Mouse (Mus musculus) gastrocnemius, adult 18-20 months (tissue): ENCODE measurements around the gene Dupd1. TPM values are rescaled to one million over a fixed set of nuclear protein-coding genes. Genes with fewer than 3 reads are reported as not detected.

Source experiments
- DNase-seq: peaks from one replicate; pipeline ENCODE4 v3.0.0; 2021; ENCODE audit warnings: low spot score
- long read RNA-seq, 2 experiments: library from polyadenylated mRNA; stranded (forward); transcript quantifications; one replicate each; pipeline ENCODE4 v2.0.0; 2021
- total RNA-seq, 2 experiments: library from RNA; stranded (reverse); gene quantifications; 2 replicates each; pipeline ENCODE4 v1.2.3; 2021

The Dupd1 gene
- 10 to 100 TPM; 33.4 to 36.0 TPM for total RNA-seq
- long read RNA-seq, experiment 1, transcript Dupd1-201 (4 exons, 1,138 nt): major isoform, 82 of 93 reads
- long read RNA-seq, experiment 1, partial matches to known transcripts: 4 of 93 reads
- long read RNA-seq, experiment 1, other reads (novel, unspliced or antisense): 7 of 93 reads
- long read RNA-seq, experiment 2, transcript Dupd1-201 (4 exons, 1,138 nt): major isoform, 17 of 20 reads
- long read RNA-seq, experiment 2, partial matches to known transcripts: 3 of 20 reads
- long read RNA-seq, experiment 2, other reads (novel, unspliced or antisense): 0 of 20 reads

- DNase-seq: peak; percentile 75
These were observed at the start of gene Dupd1 for GRCm38 (mm10) chr14:21714486-21714885. Gene Dupd1 (minus strand): TSS chr14:21714576.

DNA sequence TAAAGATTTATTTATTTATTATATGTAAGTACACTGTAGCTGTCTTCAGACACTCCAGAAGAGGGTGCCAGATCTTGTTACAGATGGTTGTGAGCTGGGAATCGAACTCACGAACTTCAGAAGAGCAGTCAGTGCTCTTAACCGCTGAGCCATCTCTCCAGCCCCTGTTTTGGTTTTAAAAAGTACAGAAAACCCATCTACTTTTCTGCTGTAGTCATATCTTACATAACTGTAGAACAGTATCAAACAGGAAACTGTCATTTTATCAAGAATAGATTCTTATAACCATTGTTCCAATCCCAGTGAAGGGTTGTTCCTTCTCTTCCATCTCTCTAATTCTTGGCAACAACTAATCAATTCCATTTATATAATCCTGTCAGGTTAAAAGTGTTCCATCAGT lies 49.4 kb upstream of the Dupd1 start:
- DNase-seq: no peak

GRCm38 (mm10) chr14:21761560-21761959 lies 47.2 kb upstream of the Dupd1 start:
- no peak for DNase-seq

- DNase-seq: no peak
These were observed 39.0 kb upstream of the Dupd1 start for GRCm38 (mm10) chr14:21753367-21753766.

DNA sequence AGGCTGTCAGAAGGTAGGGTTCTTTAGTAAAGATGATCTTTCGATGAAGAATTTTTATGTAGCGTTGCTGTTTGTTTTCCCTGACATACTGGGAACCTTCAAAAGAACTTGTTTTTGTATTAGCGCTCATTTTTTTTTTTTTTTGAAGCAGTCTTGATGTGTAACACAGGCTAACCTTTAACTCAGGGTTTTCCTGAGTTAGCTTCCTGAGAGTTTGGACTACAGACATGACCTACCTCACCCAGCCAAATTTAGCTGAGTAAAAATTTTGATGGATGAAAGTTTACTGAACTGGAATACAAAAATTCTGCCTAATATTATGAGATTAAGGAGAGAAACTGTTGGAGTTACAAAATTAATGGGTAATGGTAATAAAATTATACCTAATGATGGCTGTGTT lies 38.0 kb upstream of the Dupd1 start:
- DNase-seq: no peak

GRCm38 (mm10) chr14:21750881-21751542 lies 36.6 kb upstream of the Dupd1 start, which contains the start of gene Dusp13:
Gene Dusp13 (minus strand): TSS chr14:21751181.
- peak; percentile 70 for DNase-seq

- DNase-seq: peak; percentile 83
These were observed 35.9 kb upstream of the Dupd1 start, which contains the start of gene Samd8 for GRCm38 (mm10) chr14:21750008-21750880. Gene Samd8 (plus strand): TSS chr14:21750531.

DNA sequence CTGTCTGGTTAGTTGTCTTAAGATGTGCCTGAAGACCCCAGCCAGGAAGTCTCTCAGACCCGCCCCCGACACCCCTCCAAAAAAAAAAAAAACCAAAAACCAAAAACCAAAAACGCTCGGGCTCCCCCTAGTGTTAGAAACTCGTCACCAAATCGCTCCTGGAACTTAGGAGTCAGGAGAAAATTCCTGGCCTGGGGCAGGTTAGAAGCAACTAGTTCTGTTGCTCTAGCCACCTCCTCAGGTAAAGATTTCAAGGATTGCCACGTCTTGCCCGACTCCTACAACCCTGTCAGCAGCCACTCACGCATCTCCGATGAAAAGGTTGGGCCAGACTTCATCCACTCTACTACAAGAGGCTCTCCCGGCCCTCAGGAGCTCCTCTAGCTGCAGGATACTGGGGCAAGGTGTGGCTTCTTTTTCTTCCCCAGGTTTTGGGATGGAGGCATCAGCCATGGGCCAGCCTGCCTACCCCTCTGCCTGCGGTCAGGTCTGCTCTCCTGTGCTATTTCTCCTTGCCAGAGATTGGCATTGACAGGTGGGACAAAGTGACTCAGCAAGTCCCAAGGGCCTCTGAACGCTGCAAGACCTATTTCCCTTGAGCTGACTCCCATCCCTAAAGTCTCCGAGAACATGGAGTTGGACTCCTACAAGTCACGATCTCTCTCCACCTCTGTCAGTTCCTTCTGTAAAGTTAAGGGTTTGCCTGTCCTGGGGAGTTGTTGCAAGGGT lies 33.9 kb upstream of the Dupd1 start:
- DNase-seq: peak; percentile 72

DNA sequence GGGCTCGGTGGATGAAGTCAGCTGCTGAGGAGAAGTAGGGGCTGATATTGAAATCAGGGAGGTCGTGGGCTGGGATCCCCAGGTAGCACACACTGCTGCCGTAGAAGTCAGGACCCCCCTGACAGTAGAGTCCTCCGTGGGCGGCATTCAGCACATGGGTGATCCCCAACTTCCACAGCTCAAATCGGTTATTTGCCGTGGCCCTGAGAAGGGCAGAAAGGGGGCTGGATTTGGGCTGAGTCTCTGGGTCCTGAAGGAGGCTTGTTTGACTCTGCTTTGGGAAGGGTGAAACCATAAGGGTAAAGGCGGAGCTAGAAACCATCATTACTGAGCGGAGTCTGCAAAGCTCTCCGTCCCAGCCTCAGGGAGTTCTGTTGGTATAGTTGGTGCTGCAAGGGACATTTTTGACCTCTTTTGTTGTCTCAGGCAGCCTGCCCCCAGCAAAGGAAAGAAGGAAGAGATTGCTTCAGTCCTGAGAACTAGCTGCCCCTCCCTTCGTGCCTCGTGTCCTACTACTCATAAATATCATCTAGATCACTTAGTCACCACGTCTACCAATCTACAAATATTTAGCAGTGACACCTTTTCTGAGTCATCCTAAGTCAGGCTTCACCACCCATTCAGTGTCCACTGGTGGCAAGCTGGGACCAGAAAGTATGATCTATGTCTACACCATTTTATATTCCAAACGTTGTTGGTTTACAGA lies 33.2 kb upstream of the Dupd1 start:
- no peak for DNase-seq

GRCm38 (mm10) chr14:21746846-21747245 lies 32.5 kb upstream of the Dupd1 start:
- no peak for DNase-seq

DNA sequence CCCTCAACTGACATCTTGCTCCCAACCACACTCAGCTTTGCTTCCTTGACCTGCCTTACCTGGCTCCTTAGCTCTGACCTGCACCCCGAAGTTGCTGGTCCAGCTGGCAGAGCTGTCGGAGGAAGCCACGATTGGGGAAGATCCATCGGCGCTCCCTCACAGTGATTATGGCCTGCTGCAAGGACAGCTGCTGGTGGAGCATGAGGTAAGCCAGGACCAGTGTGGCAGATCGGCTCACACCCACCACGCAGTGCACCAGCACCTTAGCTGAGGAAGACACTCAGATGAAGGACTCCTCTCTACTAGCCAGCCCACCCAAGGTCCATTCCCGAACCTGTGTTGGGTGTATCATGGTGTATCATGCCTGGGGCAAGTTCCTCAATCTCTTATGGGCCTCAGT lies 31.9 kb upstream of the Dupd1 start:
- no peak for DNase-seq

- peak; percentile 65 for DNase-seq
These were observed 30.8 kb upstream of the Dupd1 start for GRCm38 (mm10) chr14:21745149-21745548.

DNA sequence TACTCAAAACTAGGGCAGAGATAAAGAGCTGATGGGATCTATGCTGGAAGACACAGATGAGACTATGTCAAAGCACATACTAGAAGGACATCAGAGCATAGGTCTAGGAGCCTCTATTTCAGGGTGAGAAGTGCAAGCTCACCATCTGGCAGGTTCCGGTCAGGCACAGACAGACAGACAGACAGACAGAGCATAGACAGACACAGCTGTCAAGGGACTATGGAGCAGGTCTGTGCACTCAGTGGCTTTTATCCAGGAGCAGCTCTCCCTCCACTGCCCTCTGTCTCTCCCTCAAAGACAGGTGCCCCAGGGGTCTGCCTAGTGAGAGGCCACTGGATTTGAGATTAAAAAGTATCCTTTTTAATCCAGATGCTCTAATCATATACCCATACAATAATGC lies 29.8 kb upstream of the Dupd1 start:
- no peak for DNase-seq

- no peak for DNase-seq
These were observed 28.1 kb upstream of the Dupd1 start for GRCm38 (mm10) chr14:21742441-21742840.

DNA sequence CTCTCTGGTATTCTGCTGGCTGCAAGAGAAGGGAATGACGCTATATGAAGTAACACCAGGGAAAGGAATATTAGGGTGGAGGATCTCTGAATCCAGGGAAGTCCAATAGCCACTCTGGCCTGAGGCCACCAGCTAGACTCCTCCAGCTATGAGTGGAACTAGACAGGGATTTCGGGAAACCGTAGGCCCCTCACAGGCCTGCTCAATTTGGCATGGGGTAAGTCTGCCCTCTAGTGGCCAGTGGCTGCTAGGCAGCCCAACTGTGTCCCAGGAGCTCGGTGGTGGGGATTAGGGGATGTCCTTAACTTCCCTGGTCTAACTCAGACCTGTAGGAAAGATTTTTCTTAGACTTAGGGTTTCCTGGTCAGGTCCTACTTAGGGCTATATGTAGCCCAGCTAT lies 27.4 kb upstream of the Dupd1 start:
- DNase-seq: peak; percentile 82

GRCm38 (mm10) chr14:21741314-21741713 lies 26.9 kb upstream of the Dupd1 start:
- DNase-seq: no peak

DNA sequence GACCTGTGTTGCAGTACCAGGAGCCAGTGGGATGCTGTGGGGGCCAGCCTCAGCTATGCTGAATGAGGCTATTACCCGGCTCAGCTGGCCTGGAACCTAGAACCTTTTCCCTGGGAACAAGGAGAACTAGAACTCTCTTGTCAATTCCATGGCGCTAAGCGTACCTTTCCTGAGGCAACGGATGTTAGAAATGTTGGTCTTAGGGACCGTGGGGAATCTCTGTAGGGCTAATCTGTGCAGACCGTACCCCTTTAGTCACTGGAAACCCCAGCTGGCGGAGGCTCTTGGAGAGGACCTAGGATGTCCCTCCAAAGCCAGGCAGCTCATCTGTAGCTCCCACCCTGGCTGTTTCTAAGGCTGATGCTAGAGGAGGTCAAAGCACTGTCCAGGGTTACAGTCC lies 26.0 kb upstream of the Dupd1 start:
- DNase-seq: no peak

GRCm38 (mm10) chr14:21733131-21733905 lies 18.9 kb upstream of the Dupd1 start:
- DNase-seq: no peak

GRCm38 (mm10) chr14:21729936-21730335 lies 15.6 kb upstream of the Dupd1 start:
- DNase-seq: no peak
